Mouse (Mus musculus): ENCODE results near the gene Pctp. TPM values are rescaled to one million over a fixed set of nuclear protein-coding genes. Genes with fewer than 3 reads are reported as not detected.

The Pctp gene
- total RNA-seq (2022) = 1 to 10 TPM; 8.0 to 9.5 (median 8.6) TPM

DNA sequence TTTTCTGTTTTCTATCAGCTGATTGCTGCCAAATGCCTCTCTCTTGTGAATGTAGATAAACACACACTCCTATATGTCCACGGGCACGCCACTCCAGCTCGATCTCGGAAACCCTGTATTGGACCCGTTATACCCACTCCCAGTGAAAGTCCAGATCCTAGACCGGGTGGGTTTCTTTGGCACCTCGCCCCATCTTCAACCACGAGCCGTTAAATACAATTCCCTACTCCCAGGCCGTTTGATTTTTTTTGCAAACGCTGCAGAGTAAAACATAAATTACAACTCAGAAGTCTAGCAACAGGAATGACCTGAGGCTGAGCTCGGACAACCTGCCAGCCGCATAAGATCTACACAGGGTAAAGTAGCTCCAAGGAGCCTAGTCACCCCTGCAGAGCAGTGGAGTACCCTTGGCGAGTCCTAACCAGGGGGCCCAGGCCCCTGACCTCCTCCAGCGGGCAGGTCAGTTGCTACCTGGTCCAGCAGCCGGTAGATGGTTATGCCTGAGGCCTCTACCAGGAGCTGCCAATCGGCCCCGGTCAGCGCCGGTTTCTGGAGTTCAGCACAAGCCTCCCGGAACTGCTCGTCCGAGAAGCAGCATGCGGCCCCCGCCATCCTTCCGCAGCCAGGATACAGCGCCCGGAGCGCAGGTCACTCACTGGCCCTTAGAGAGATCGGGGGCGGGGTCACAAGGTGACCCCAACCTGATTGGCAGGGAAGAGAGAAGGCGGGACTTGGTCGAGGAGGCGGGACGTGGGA is at the start of gene Pctp:
TSS of gene Pctp (minus strand) at position 664 of the 756 bp plus-strand sequence.
- peak; percentile 82 for DNase-seq

DNA sequence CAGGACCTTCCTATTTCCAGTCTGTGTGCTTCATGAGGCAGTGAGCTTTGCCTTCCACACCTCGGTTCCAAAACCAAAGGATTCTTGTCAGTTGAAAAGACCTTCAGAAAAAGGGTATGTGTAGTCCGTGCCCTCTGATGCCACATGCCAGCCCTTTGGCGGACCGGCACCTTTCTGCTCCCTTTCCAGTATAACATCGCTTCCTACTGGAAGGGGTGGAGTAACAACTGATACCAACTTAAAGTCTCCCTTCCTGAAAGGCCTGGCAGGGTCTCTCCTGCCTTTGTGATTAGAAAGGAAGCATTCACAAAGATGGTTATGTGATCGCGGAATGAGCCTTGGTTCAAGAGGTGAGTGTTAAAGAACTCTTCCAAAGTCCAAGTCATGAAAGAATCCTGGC is 47.3 kb upstream of the Pctp start:
- no peak for DNase-seq

DNA sequence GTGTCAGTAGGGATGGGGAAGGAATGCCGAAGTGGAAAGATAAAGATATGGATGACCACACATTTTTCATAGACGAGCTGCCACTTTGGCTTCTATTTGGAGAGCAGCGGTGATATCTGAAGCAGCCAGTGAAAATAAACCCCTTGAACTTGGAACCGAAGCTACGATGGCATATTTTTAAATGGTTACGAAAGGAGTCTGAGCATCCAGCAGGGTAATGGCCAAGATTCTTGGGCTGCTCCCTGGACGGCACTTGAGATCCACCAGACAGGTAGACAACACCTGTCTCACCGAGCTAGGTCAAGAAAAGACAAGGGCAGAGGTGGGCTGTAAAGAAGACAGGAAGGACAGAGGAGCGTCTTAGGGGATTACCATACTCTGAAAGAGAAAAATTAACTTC is 44.6 kb upstream of the Pctp start:
- no peak for DNase-seq

DNA sequence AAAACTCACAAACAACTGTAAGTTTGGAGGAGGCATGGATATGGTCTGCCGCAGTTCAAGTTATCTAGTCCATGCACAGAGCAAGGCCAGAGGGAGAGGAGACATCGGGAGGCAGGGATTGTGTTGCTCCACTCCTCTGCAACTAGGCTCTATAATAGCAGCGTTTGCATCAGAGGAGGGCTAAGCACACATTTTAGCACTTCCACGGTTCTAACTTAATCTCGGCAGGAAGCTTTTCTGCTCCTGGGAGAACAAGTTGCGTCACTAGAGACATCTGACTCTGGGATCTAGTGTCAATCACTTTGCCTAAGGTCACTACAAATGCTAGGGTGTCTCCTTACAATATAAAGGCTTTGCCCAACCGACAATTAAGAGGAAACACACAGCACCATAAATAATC is 43.5 kb upstream of the Pctp start:
- no peak for DNase-seq

DNA sequence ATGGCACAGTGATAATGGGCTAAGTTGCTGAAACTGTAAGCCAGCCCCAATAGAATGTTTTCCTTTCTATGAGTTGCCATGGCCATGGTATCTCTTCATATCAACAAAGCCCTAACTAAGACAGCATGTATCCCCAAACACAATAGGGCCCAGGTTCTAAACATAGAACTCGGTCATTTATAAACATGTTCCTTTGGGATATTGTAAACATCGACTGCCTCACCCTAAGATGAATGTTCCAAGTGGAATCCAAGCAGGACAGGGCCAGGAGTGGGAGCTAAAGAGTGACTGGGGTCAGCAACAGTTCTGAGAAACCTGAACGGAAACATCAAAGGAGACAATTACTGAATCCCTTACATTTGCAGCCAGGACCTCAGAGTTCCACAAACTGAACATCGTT is 41.8 kb upstream of the Pctp start:
- no peak for DNase-seq

DNA sequence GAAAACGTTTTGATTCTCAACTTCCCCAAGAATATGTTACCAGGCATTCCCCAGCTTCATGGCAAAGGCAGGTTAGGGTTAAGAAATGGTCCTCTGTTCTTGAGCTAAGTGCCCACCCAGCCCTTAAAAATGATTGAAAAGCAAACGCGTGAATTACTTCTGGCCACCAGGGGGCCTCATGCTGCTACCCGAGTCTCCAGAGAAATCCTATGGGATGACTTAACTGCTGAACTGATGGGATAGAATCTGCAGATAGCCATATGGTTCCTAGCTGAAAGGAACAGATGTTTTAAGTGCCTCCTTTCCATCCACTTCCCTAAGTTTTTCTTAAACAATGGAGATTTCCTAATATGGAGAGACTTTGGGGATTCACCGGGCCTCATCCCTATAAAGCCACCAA is 35.3 kb upstream of the Pctp start:
- DNase-seq = no peak

DNA sequence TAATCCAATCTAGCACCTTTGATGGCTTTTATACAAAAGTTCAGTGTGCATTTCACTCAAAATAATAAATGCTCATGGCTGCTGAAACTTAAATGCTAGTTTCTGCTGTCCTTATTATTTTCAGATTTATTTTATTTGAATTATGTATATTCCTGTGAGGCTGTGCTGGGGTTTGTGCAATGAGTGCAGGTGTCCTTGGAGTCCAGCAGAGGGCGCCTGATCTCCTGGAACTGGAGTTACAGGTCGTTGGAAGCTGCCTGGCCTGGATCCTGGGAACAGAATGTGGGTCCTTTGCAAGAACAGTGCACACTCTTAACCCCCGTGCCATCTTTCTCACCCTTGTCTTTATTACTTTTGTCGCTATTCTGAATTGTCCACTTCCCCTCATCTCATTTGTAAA is 33.7 kb upstream of the Pctp start:
- no peak for DNase-seq

DNA sequence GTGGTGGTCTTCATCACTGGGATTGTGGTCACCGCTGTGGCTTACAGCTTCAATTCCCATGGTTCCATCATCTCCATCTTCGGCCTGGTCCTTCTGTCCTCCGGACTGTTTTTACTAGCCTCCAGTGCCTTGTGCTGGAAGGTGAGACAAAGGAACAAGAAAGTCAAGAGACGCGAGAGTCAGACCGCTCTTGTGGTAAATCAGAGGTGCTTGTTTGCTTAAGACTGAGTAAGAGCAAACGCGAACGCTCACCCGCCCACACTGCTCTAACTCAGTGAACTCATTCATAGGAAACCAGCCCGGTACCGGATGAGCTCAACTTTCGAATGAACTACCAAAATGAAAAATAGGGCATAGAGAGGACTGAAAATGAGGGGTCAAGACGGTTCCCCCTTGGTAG is 32.8 kb upstream of the Pctp start:
- no peak for DNase-seq

DNA sequence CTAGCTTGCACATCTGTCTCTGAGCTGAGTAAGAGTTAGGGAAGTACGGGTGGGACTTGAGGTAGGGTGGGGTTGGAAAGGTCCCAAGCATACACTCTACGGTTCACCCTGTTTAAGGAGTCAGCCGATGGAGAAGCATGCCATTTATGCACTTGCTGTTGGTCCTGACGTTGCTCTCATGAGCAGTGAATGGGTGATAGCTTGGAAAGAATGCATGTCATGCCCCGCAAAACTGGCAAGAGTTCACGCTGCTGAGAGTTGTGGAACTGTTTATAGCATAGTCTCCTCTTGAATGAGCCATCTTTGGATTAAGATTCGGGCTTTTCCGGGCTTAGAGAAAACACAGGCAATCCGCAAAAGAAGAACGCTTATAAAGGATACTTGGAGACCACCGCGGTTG is 32.0 kb upstream of the Pctp start:
- DNase-seq = no peak

DNA sequence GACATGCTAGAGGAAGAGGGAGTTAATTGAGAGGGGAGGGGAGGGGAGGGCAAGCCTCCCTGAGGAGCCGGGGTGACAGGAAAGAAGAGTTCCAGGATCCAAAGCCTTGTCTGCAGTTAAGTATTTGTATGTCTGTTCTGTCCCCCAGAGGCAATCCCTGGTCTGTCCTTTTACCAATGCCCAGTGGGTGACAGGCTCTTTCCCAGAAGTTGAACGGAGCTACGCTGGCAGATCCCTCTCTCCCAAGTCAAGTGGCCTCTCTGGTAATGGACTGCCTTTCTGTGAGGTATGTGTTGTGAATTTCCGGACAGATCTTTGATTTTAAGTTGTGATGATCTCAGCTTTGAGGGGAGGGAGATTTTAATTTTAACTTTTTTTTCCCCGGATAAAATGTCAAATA is 30.7 kb upstream of the Pctp start:
- no peak for DNase-seq

DNA sequence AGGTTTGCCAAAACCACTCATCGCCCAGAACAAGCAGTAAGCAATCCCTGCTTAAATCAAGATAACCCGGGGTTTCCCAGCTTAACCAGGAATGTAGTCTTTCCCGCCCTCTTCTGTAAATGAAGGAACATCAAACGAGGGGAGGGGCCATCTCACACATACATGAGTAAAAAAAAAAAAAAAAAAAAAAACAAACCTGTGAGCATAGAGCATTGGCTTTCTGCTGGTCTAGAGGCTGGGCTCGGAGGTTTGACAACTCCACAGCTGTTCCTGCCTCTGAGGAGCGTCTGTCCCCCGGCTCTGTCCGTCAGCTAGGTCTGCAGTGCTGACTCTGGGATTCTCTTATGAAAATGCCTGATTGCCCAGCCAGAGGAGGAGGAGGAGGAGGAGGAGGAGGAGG is 30.1 kb upstream of the Pctp start:
- no peak for DNase-seq

DNA sequence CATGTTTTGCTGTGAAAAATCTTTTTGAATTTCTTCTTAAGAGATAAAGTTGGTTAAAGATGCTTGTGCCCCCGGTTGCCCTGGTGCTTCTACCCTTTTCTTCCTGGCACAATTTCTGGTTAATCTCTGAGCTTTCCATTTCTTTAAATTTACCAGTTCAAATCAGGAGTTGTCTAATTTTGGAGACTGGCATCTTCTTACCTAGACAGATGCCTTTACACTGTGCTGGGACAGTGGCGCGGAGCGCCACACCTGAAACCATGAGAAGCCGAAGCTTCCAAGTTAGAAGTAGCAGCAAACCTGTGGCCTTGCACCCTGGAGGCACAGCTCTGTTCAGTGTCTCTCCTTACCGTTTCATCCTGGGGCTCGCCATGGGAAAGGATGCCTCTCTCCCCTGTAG is 28.4 kb upstream of the Pctp start:
- no peak for DNase-seq

DNA sequence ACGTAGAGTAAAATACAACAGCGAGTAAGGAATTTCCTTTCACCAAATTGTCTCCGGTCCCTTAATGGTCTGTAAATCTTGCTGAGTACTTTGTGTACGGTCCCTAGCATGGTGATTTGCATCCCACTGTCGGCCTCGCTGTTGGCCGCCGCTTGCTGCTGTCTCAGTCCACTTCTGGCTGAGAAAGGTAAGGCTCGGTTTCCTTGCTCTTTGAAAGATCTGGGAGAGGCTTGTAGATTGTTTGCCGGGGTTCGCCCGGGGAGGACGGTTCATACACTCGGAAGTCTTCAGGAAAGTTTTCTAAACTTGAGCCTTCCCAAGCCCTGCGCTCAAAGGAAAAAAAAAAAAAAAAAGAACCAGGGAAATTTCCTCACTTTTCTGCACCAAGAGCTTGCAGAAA is 27.9 kb upstream of the Pctp start:
- DNase-seq = peak; percentile 34

DNA sequence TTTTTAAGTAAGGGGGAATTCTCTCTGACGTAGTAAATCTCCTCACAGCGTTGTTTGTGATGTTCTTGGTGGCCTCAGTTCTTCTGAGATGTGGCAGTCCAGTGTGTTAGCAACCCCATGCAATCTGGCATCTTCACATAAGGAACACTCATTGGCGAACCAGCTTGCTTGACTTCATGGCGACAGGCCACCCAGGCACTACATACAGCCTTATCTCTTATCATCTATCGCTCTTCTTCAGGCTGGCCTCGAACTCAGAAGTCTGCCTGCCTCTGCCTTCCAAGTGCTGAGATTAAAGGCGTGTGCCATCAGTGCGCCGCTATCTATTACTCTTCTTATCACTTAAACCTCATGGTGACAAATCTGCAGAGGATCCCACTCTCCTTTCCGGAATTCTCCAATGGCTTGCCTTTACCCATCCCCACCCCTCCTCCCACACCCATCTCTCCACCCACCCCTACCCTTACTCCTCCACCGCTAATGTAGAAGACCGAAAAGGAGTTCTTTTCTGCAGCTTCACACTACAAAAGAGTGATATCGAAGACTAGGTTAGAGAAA is 27.2 kb upstream of the Pctp start, which contains the start of gene Tmem100:
TSS of gene Tmem100 (plus strand) at position 508 of the 558 bp plus-strand sequence.
- no peak for DNase-seq

DNA sequence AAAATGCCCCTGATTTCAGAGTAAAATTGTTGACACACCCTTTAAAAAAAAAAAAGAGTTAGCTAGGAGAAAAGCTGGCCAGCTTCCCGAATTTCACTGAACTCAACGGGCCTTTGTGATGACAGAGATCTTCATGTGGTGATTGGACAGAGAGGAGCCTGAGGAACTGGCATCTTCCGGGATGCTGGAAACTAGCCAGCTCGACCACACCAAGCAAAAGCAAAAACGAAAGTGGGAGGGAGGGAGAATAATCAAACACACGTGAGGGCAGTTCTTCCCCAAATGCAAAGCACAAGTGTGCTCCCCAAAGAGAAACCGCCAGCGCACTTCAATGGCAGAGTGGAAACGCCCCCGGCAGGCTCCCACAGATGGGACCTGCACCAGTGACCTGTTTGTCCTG is 26.7 kb upstream of the Pctp start:
- peak; percentile 45 for DNase-seq

DNA sequence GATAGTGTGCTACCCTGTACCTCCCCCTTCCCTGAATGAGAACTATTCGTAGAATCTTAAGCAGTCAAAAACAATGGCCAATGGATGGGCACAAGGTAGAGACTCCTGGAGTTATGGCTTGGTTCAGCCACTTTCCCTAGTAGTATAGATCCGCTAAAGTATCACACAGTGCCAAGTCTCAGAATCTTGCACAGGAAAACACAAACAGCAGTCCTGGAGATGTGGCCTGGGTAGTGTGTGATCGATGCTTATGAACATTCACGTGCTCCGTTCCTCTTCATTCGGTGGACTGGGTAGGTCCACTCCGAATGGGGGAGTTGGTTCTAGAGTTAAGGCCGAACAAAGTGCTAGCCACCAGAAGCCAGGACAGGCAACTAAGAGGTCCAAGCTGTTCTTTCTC is 26.1 kb upstream of the Pctp start:
- no peak for DNase-seq

DNA sequence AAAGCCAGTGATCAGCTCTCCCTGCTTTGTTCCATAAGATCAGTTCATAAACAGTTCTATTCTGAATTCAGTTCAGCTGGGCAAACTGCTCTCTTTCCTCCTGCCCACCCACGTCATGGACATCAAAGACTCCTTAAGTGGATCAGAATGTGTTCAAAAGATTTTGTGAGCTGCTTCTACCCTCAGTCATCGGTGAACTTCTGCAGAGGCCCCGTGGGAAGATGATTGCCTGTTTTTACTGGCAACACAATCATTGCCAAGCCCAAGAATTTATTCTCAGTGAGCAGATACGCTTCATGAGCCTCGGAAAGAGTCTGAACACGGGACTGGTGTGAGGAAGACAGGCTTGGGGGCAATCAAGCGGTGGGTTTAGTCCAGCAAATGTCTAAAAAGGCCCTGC is 24.5 kb upstream of the Pctp start:
- no peak for DNase-seq

DNA sequence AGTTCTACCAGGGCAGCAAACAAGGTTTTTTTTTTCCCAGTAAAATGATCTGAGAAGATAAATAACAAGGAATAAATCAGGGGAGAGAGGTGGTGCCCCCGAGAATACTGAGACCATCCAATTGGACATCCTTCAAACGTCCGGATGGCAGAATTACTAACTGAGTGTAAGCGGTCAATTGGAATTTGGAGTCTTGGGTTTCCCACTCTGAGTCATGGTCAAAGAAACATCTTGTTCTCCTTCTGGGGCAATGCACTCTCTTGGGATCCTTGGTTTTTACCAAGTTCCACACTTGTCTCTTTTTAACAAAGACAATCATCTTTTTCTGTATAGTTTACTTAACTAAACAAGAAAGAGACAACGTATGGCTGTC is 24.1 kb upstream of the Pctp start:
- no peak for DNase-seq

DNA sequence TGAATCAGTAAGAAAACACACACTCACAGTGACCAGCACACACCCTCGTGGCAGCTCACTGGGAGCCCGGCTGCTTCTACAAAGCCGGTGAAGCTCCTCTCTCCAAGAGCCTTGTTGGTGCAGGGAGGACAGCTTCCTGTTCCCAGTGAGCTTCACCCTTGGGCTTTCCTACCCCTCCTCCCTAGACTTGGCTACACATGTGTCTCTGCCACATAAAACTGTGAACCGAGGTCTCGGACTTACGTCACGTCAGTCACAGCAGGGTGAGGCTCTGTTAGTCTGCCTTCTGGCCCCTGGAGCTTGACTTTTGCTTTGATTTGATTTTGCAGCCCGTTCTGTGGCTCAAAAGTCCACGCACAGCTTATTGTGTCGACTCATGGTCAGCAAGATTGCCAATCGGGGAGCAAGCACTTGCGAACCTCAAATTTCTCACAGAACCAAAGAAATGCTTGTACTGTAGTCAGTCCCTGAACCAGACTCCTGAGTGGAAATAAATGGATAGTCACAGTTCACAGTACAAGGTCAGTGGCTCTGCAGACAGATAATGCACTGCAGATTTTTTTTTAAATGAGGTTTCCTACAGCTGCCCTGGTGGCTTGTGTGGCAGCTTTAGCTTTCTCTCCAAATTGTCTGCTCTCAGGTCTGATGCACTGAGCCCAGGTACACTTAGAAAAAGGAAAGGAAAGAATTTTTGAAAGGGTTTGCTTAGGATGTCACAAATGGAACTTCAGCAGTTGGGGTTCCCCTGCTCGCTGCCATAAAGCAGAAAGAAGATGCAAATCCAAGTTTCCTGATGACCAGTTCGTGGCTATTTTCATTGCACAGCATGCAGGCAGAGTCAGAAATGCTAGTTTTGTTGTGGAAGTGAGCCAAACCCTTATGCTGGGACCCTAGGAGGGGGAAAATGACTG is 23.5 kb upstream of the Pctp start:
- peak; percentile 43 for DNase-seq

DNA sequence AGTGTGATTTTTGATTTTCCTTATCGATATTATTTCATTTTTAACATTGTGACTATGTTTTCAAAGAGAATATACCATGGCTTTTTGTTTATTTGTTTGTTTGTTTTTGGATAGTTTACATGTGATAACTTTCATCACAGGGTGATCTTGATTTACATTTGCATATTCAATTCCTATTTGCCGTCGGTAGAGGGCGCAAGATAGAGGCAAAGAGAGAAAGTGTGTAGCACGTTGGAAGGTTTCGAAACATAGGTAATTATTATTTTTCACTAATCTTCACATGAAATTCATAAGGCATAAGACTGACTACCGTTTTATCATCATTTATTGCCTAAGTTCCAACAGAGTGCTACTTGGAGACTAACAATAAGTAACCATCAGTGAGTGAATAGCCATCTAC is 16.5 kb upstream of the Pctp start:
- no peak for DNase-seq

DNA sequence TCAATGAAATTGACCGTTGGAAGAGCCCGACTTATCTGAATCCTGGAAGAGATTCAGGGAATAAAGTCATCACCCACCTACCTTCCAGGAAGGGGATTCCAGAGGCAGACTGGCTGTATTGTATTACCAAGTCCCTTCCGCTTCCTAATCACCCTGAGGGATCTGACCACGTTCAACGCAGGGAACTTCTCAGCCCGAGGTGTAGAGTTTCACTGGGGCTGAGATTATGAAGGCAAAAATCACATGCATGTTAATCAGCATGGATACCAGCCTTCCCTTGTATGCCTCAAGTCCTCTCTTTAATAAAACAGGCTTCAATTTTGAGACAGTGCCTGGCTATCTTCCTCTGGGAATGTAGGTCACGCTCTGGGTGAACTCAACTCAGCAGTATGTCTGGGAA is 12.6 kb upstream of the Pctp start:
- DNase-seq = no peak

DNA sequence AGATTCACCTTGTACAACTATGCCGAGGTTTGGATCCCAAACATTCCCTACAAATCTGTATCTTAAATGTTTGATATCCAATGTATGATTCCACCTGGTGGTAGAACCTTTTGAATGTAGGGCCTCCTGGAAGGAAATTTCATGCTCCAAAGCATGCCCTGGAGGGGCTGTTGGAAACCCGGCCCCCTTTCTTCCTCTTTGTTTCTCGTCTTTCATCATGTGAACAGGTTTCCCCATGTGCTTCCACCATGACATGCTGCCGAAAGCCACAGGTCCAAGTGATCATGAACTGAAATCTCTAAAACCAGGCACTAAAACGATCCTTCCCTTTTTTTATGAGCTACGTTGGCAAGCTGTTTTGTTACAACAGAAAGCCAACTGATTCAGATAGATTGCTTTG is 11.0 kb upstream of the Pctp start:
- no peak for DNase-seq

DNA sequence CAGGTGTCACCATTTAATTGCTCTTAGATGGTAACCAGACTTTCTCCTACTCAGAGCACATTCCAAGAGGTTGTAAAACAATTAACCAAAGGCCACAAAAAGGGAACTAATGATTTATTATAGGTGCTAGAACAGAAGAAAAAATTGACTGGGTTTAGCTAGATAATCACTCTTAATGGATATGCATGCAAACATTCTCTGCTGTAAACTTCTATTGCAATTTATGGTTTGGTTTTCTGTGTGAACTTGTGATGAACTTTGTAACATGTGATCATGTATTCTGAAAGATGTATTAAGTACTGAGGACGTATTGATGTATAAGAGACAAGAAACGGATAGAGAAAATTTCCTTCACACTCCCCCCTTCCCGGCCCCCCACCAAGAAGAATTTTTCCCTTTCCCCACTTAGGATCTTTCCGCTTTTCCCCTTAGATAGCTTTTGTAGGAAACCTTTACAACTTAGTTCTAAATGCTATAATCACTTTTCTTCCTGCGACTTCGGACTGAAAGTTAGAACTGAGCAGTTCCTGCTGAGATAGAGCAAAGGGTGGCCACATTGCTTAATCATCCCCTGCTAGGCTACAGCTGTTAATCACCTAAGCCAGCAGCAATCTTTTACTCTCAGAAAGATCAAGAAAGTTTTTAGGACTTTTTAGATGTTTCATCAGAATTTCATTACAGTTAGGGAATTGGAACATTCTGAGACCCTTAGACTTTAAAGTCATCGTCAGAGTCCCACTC is 5.3 kb upstream of the Pctp start:
- no peak for DNase-seq
